ENCODE assay signal across 26 mouse cellular contexts in the genomic region with DNA sequence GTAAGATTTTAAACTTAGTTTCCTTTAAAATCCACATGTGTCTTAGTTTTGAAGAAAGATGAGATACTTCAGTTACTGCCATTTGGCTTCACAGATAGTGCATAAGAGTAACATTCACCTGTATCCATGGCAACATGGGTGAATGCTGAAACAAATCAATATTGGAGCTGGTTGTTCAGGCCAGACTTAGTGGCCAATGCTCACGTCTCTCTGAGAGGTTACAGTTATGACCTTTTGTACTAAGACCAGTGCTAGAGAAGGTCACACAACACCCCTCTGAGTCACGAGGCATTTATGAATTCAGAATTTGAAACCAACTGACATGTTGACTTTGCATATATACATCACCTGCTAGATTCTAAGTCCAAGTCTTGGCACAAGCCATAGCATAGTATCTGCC. TPM values are rescaled to one million over a fixed set of nuclear protein-coding genes. Genes with fewer than 3 reads are reported as not detected.
DNase-seq lines count a peak whose midpoint lies in the region; ATAC-seq and TF ChIP-seq lines count a peak whose summit lies in the region.
"Had no signal": no experiment of that assay in that cellular context is flagged by ENCODE, and none has a peak within 500 bp of the region (broad histone marks: within the 10 kb centered on the region; RNA-seq: fewer than 3 reads in every experiment).

No protein-coding gene starts in this region.

- H3K4me1 ChIP-seq in forebrain, embryonic 14.5 days (ENCODE audit: control insufficient read depth, insufficient read depth, low read length) = no peaks in the 10 kb centered on the region
- no peaks in the 10 kb centered on the region for H3K4me1 ChIP-seq in forebrain, embryonic 12.5 days
- H3K4me1 ChIP-seq in intestine, postnatal 0 days (replicated peaks; ENCODE audit: control insufficient read depth, insufficient read depth, low read length) = no peaks in the 10 kb centered on the region
- H3K4me1 ChIP-seq in intestine, embryonic 16.5 days (ENCODE audit: control insufficient read depth, insufficient read depth, low read length) = peaks cover 2% of the 10 kb centered on the region; the same call in 1 of the 2 replicates
- H3K4me1 ChIP-seq in liver, embryonic 15.5 days (replicated peaks) = no peaks in the 10 kb centered on the region
- no peaks in the 10 kb centered on the region for H3K4me1 ChIP-seq in liver, embryonic 12.5 days
- peaks cover 2% of the 10 kb centered on the region; the same call in 1 of the 2 replicates for H3K4me1 ChIP-seq in liver, postnatal 0 days (ENCODE audit: insufficient read depth)
- H3K4me1 ChIP-seq: embryonic facial prominence, embryonic 10.5 days; embryonic facial prominence, embryonic 12.5 days; forebrain, embryonic 15.5 days had no signal

- no peak overlapping the region for H3K4me2 ChIP-seq in forebrain, embryonic 14.5 days (ENCODE audit: low read length)
- no peak overlapping the region for H3K4me2 ChIP-seq in forebrain, embryonic 12.5 days
- H3K4me2 ChIP-seq in intestine, postnatal 0 days (replicated peaks; ENCODE audit: low read depth) = no peak overlapping the region
- no peak overlapping the region for H3K4me2 ChIP-seq in intestine, embryonic 16.5 days (ENCODE audit: low read depth, low read length)
- no peak overlapping the region for H3K4me2 ChIP-seq in liver, embryonic 15.5 days
- H3K4me2 ChIP-seq in liver, embryonic 12.5 days = no peak overlapping the region
- no peak overlapping the region for H3K4me2 ChIP-seq in liver, postnatal 0 days (ENCODE audit: low read depth, low read length)
- H3K4me2 ChIP-seq: embryonic facial prominence, embryonic 12.5 days; forebrain, embryonic 15.5 days had no signal

- H3K4me3 ChIP-seq in forebrain, embryonic 14.5 days (ENCODE audit: low read depth, low read length) = no peak overlapping the region
- no peak overlapping the region for H3K4me3 ChIP-seq in forebrain, embryonic 12.5 days (replicated peaks)
- H3K4me3 ChIP-seq in intestine, postnatal 0 days (ENCODE audit: low read depth, low read length) = no peak overlapping the region
- no peak overlapping the region for H3K4me3 ChIP-seq in intestine, embryonic 16.5 days (ENCODE audit: low read length)
- H3K4me3 ChIP-seq in liver, embryonic 15.5 days (replicated peaks) = no peak overlapping the region
- H3K4me3 ChIP-seq in liver, embryonic 12.5 days = no peak overlapping the region
- no peak overlapping the region for H3K4me3 ChIP-seq in liver, postnatal 0 days (ENCODE audit: low read depth, low read length)
- H3K4me3 ChIP-seq: embryonic facial prominence, embryonic 10.5 days; embryonic facial prominence, embryonic 12.5 days; forebrain, embryonic 15.5 days had no signal

- no peaks in the 10 kb centered on the region for H3K9me3 ChIP-seq in forebrain, embryonic 14.5 days (replicated peaks; ENCODE audit: control insufficient read depth, low read length)
- H3K9me3 ChIP-seq in forebrain, embryonic 12.5 days = no peaks in the 10 kb centered on the region
- H3K9me3 ChIP-seq in intestine, postnatal 0 days (ENCODE audit: control insufficient read depth) = no peaks in the 10 kb centered on the region
- H3K9me3 ChIP-seq in intestine, embryonic 16.5 days (ENCODE audit: control insufficient read depth, low read length) = no peaks in the 10 kb centered on the region
- H3K9me3 ChIP-seq in liver, embryonic 15.5 days (replicated peaks) = no peaks in the 10 kb centered on the region
- no peaks in the 10 kb centered on the region for H3K9me3 ChIP-seq in liver, embryonic 12.5 days (replicated peaks)
- no peaks in the 10 kb centered on the region for H3K9me3 ChIP-seq in liver, postnatal 0 days (ENCODE audit: low read length)
- H3K9me3 ChIP-seq: embryonic facial prominence, embryonic 10.5 days; embryonic facial prominence, embryonic 12.5 days; forebrain, embryonic 15.5 days had no signal

- H3K27me3 ChIP-seq in forebrain, embryonic 14.5 days (replicated peaks; ENCODE audit: control insufficient read depth, insufficient read depth, low read length) = no peaks in the 10 kb centered on the region
- H3K27me3 ChIP-seq in forebrain, embryonic 12.5 days = no peaks in the 10 kb centered on the region
- no peaks in the 10 kb centered on the region for H3K27me3 ChIP-seq in intestine, postnatal 0 days (replicated peaks; ENCODE audit: control insufficient read depth, insufficient read depth, low read length)
- H3K27me3 ChIP-seq in intestine, embryonic 16.5 days (replicated peaks; ENCODE audit: control insufficient read depth, insufficient read depth, low read length) = no peaks in the 10 kb centered on the region
- no peaks in the 10 kb centered on the region for H3K27me3 ChIP-seq in liver, embryonic 15.5 days
- no peaks in the 10 kb centered on the region for H3K27me3 ChIP-seq in liver, embryonic 12.5 days (replicated peaks)
- H3K27me3 ChIP-seq in liver, postnatal 0 days (ENCODE audit: insufficient read depth, low read length) = no peaks in the 10 kb centered on the region
- H3K27me3 ChIP-seq: CH12.LX; embryonic facial prominence, embryonic 12.5 days; forebrain, embryonic 15.5 days; Patski had no signal

- no peak for TF ChIP-seq CTCF in intestine, postnatal 0 days (IDR thresholded peaks at IDR 0.05; ENCODE audit: low read depth)
- TF ChIP-seq CTCF in liver, postnatal 0 days (IDR thresholded peaks at IDR 0.05; ENCODE audit: low read depth) = no peak

- H3K27ac ChIP-seq in forebrain, embryonic 14.5 days (ENCODE audit: low read depth, low read length) = no peak overlapping the region
- H3K27ac ChIP-seq in forebrain, embryonic 12.5 days = no peak overlapping the region
- H3K27ac ChIP-seq in intestine, postnatal 0 days (ENCODE audit: low read depth, low read length) = no peak overlapping the region
- no peak overlapping the region for H3K27ac ChIP-seq in intestine, embryonic 16.5 days (ENCODE audit: low read length)
- H3K27ac ChIP-seq in liver, embryonic 15.5 days (replicated peaks) = no peak overlapping the region
- H3K27ac ChIP-seq in liver, embryonic 12.5 days = no peak overlapping the region
- H3K27ac ChIP-seq in liver, postnatal 0 days (ENCODE audit: low read depth) = 0 out of 2 replicates have a peak overlapping the region, but pooled peaks have one; percentile 48
- H3K27ac ChIP-seq: embryonic facial prominence, embryonic 10.5 days; embryonic facial prominence, embryonic 12.5 days; forebrain, embryonic 15.5 days had no signal

- H3K36me3 ChIP-seq in forebrain, embryonic 14.5 days (ENCODE audit: control insufficient read depth, insufficient read depth, low read length) = no peaks in the 10 kb centered on the region
- H3K36me3 ChIP-seq in forebrain, embryonic 12.5 days (replicated peaks) = no peaks in the 10 kb centered on the region
- no peaks in the 10 kb centered on the region for H3K36me3 ChIP-seq in intestine, postnatal 0 days (ENCODE audit: control insufficient read depth, insufficient read depth)
- no peaks in the 10 kb centered on the region for H3K36me3 ChIP-seq in intestine, embryonic 16.5 days (ENCODE audit: control insufficient read depth, insufficient read depth, low read length)
- no peaks in the 10 kb centered on the region for H3K36me3 ChIP-seq in liver, embryonic 15.5 days (replicated peaks)
- no peaks in the 10 kb centered on the region for H3K36me3 ChIP-seq in liver, embryonic 12.5 days
- no peaks in the 10 kb centered on the region for H3K36me3 ChIP-seq in liver, postnatal 0 days (replicated peaks; ENCODE audit: insufficient read depth, low read length)
- H3K36me3 ChIP-seq: embryonic facial prominence, embryonic 10.5 days; embryonic facial prominence, embryonic 12.5 days; forebrain, embryonic 15.5 days; G1E had no signal

- WGBS in forebrain, embryonic 14.5 days = 77% methylated on average over 2 of the region's 2 CpGs
- 78% methylated on average over 2 of the region's 2 CpGs for WGBS in forebrain, embryonic 12.5 days
- WGBS in intestine, postnatal 0 days = 50% methylated on average over 2 of the region's 2 CpGs
- 56% methylated on average over 2 of the region's 2 CpGs for whole genome bisulfite sequencing in intestine, embryonic 16.5 days
- 35% methylated on average over 2 of the region's 2 CpGs for WGBS in liver, embryonic 15.5 days (ENCODE audit: insufficient replicate concordance)
- 47% methylated on average over 2 of the region's 2 CpGs for WGBS in liver, embryonic 12.5 days (ENCODE audit: insufficient replicate concordance)
- WGBS in liver, postnatal 0 days (ENCODE audit: insufficient replicate concordance) = 41% methylated on average over 2 of the region's 2 CpGs

- DNase-seq in forebrain, embryonic 14.5 days (ENCODE audit: low spot score) = peak; percentile 3
- DNase-seq in liver, postnatal 0 days = no peak
- DNase-seq: adrenal gland, adult 8-10 months; adrenal gland, postnatal 14 days; adrenal gland, postnatal 36 days; B cell, adult 2 months; cerebellum, adult 11-12 months; cerebellum, adult 2 months; cerebellum, adult 9-10 months; cerebellum, postnatal 10 days; cerebellum, postnatal 25 days had no signal

- ATAC-seq in forebrain, embryonic 14.5 days = no peak
- no peak for ATAC-seq in forebrain, embryonic 12.5 days (ENCODE audit: low FRiP score)
- peak; percentile 71 for ATAC-seq in intestine, postnatal 0 days
- ATAC-seq in intestine, embryonic 16.5 days = no peak
- ATAC-seq in liver, embryonic 15.5 days (ENCODE audit: insufficient read depth) = peak; percentile 57; the same call in 1 of the 2 replicates
- no peak for ATAC-seq in liver, embryonic 12.5 days
- peak; percentile 65 for ATAC-seq in liver, postnatal 0 days
- ATAC-seq: activated CD4-positive, CD25-positive, alpha-beta regulatory T cell, adult 4 months; CD4-positive, CD25-positive, alpha-beta regulatory T cell, adult 4 months; forebrain, embryonic 15.5 days; Patski had no signal

- H3K9ac ChIP-seq in forebrain, embryonic 14.5 days (ENCODE audit: low read length) = no peak overlapping the region
- H3K9ac ChIP-seq in forebrain, embryonic 12.5 days = no peak overlapping the region
- no peak overlapping the region for H3K9ac ChIP-seq in intestine, postnatal 0 days (ENCODE audit: low read depth, low read length)
- H3K9ac ChIP-seq in intestine, embryonic 16.5 days (ENCODE audit: low read depth, low read length) = no peak overlapping the region
- no peak overlapping the region for H3K9ac ChIP-seq in liver, embryonic 15.5 days
- H3K9ac ChIP-seq in liver, embryonic 12.5 days = no peak overlapping the region
- H3K9ac ChIP-seq in liver, postnatal 0 days (replicated peaks) = no peak overlapping the region
- H3K9ac ChIP-seq: embryonic facial prominence, embryonic 12.5 days; forebrain, embryonic 15.5 days had no signal

- no peak for TF ChIP-seq EP300 in liver, postnatal 0 days (IDR thresholded peaks at IDR 0.05; ENCODE audit: low read depth)

RNA-seq across cellular contexts. Expression of a gene that starts 4.9 kb away (rescaled TPM):
- 0.11 TPM in 1 of 2 replicates, not detected in the other for polyA plus RNA-seq in forebrain, embryonic 14.5 days (2014; fragmentation: Nextera tagmentation; extraction: Ambion mirVana)
- polyA plus RNA-seq in forebrain, embryonic 12.5 days (2016; fragmentation: Nextera tagmentation; extraction: Ambion mirVana) = not detected in 2 replicates
- 95.5 and 110 TPM in 2 replicates for polyA plus RNA-seq in intestine, postnatal 0 days (2015; fragmentation: Nextera tagmentation; extraction: Ambion mirVana)
- polyA plus RNA-seq in intestine, embryonic 16.5 days (2015; fragmentation: Nextera tagmentation; extraction: Ambion mirVana) = 43.9 and 44.7 TPM in 2 replicates
- 54.6 and 72.4 TPM in 2 replicates for polyA plus RNA-seq in liver, embryonic 15.5 days (2015; fragmentation: Nextera tagmentation; extraction: Ambion mirVana)
- 17.1 and 18.8 TPM in 2 replicates for polyA plus RNA-seq in liver, embryonic 12.5 days (2016; fragmentation: Nextera tagmentation; extraction: Ambion mirVana)
- 243 and 252 TPM in 2 replicates for polyA plus RNA-seq in liver, postnatal 0 days (2015; fragmentation: Nextera tagmentation; extraction: Ambion mirVana)
- polyA plus RNA-seq: activated CD4-positive, CD25-positive, alpha-beta regulatory T cell, adult 4 months; CD4-positive, CD25-positive, alpha-beta regulatory T cell, adult 4 months; cerebellum, adult 2 months; cortical plate, adult 2 months; embryonic facial prominence, embryonic 10.5 days; embryonic facial prominence, embryonic 12.5 days; embryonic facial prominence, embryonic 14.5 days; G1E had no signal

Comparison
In these comparisons a context has a peak if more than half of its experiments do, and no peak if none do; other contexts are left out.
1. ATAC-seq: peak in intestine, postnatal 0 days (single experiment), liver, embryonic 15.5 days (single experiment) and liver, postnatal 0 days (single experiment); none in forebrain, embryonic 14.5 days (single experiment), forebrain, embryonic 12.5 days (single experiment), intestine, embryonic 16.5 days (single experiment) and liver, embryonic 12.5 days (single experiment).
2. RNA of a gene that starts 4.9 kb away (polyA plus RNA-seq): 243 to 252 TPM in liver, postnatal 0 days, 95.5 to 110 TPM in intestine, postnatal 0 days, 54.6 to 72.4 TPM in liver, embryonic 15.5 days, 43.9 to 44.7 TPM in intestine, embryonic 16.5 days and 17.1 to 18.8 TPM in liver, embryonic 12.5 days; 0.11 TPM in forebrain, embryonic 14.5 days and not detected in forebrain, embryonic 12.5 days; every median in the first group is over 10 times any median in the second.